Mouse (Mus musculus): ENCODE data around the gene Rab11fip5. TPM values are rescaled to one million over a fixed set of nuclear protein-coding genes. Genes with fewer than 3 reads are reported as not detected.

Rab11fip5 gene
- polyA plus RNA-seq, 1 experiment, result 13.5 TPM

- Histone ChIP-seq H3K27ac (ENCODE audit: control insufficient read depth, insufficient read depth, low read length) (no peak overlapping the region), H3K4me1 (replicated peaks; ENCODE audit: control insufficient read depth, insufficient read depth, low read length) (no peaks in the 10 kb centered on the region), H3K27me3 (ENCODE audit: control insufficient read depth, insufficient read depth, low read length) (no peaks in the 10 kb centered on the region), H3K4me3 (ENCODE audit: control insufficient read depth, insufficient read depth, low read length) (no peak overlapping the region), H3K36me3 (ENCODE audit: control insufficient read depth, insufficient read depth, low read length) (no peaks in the 10 kb centered on the region)
- no peak for TF ChIP-seq POLR2A (IDR thresholded peaks at IDR 0.05; ENCODE audit: control insufficient read depth, extremely low read depth, insufficient read depth, low read length, poor library complexity)
- no peak for TF ChIP-seq CTCF (IDR thresholded peaks at IDR 0.05; ENCODE audit: borderline replicate concordance, control insufficient read depth, extremely low read depth, insufficient read depth, low read length, poor library complexity)
- 96% methylated on average over 2 of the region's 2 CpGs for WGBS
- no peak for DNase-seq
Observed at GRCm38 (mm10) chr6:85355753-85356152, 18.7 kb downstream of the Rab11fip5 start.

- 93% methylated on average over 6 of the region's 6 CpGs for WGBS
Observed at GRCm38 (mm10) chr6:85354709-85355108, 19.7 kb downstream of the Rab11fip5 start.

GRCm38 (mm10) chr6:85353706-85354105 is 20.7 kb downstream of the Rab11fip5 start:
- H3K27me3 ChIP-seq (ENCODE audit: control insufficient read depth, insufficient read depth, low read length), result no peaks in the 10 kb centered on the region
- H3K36me3 ChIP-seq (ENCODE audit: control insufficient read depth, insufficient read depth, low read length), result no peaks in the 10 kb centered on the region
- no peak for DNase-seq
- H3K4me3 ChIP-seq (ENCODE audit: control insufficient read depth, insufficient read depth, low read length), result no peak overlapping the region
- TF ChIP-seq POLR2A (IDR thresholded peaks at IDR 0.05; ENCODE audit: control insufficient read depth, extremely low read depth, insufficient read depth, low read length, poor library complexity) (no peak), CTCF (IDR thresholded peaks at IDR 0.05; ENCODE audit: borderline replicate concordance, control insufficient read depth, extremely low read depth, insufficient read depth, low read length, poor library complexity) (no peak)
- 84% methylated on average over 3 of the region's 3 CpGs for WGBS
- no peak overlapping the region for H3K27ac ChIP-seq (ENCODE audit: control insufficient read depth, insufficient read depth, low read length)
- H3K4me1 ChIP-seq (replicated peaks; ENCODE audit: control insufficient read depth, insufficient read depth, low read length), result no peaks in the 10 kb centered on the region

More at GRCm38 (mm10) chr6:85354709-85355108, 19.7 kb downstream of the Rab11fip5 start:
- H3K4me1 ChIP-seq (replicated peaks; ENCODE audit: control insufficient read depth, insufficient read depth, low read length), result no peaks in the 10 kb centered on the region
- no peak for DNase-seq
- TF ChIP-seq CTCF (IDR thresholded peaks at IDR 0.05; ENCODE audit: borderline replicate concordance, control insufficient read depth, extremely low read depth, insufficient read depth, low read length, poor library complexity) (no peak), POLR2A (IDR thresholded peaks at IDR 0.05; ENCODE audit: control insufficient read depth, extremely low read depth, insufficient read depth, low read length, poor library complexity) (no peak)
- H3K27me3 ChIP-seq (ENCODE audit: control insufficient read depth, insufficient read depth, low read length), result no peaks in the 10 kb centered on the region
- H3K4me3 ChIP-seq (ENCODE audit: control insufficient read depth, insufficient read depth, low read length), result no peak overlapping the region
- no peak overlapping the region for H3K27ac ChIP-seq (ENCODE audit: control insufficient read depth, insufficient read depth, low read length)
- H3K36me3 ChIP-seq (ENCODE audit: control insufficient read depth, insufficient read depth, low read length), result no peaks in the 10 kb centered on the region

GRCm38 (mm10) chr6:85350157-85350556 is 24.3 kb downstream of the Rab11fip5 start:
- no peaks in the 10 kb centered on the region; the same call in 1 of the 2 replicates for H3K27me3 ChIP-seq (ENCODE audit: control insufficient read depth, insufficient read depth, low read length)
- H3K27ac ChIP-seq (ENCODE audit: control insufficient read depth, insufficient read depth, low read length), result no peak overlapping the region
- H3K36me3 ChIP-seq (ENCODE audit: control insufficient read depth, insufficient read depth, low read length), result no peaks in the 10 kb centered on the region
- H3K4me1 ChIP-seq (replicated peaks; ENCODE audit: control insufficient read depth, insufficient read depth, low read length), result no peaks in the 10 kb centered on the region
- H3K4me3 ChIP-seq (ENCODE audit: control insufficient read depth, insufficient read depth, low read length), result no peak overlapping the region
- no peak for DNase-seq
- no peak for TF ChIP-seq CTCF (IDR thresholded peaks at IDR 0.05; ENCODE audit: borderline replicate concordance, control insufficient read depth, extremely low read depth, insufficient read depth, low read length, poor library complexity)
- no peak for TF ChIP-seq POLR2A (IDR thresholded peaks at IDR 0.05; ENCODE audit: control insufficient read depth, extremely low read depth, insufficient read depth, low read length, poor library complexity)
- 82% methylated on average over 1 of the region's 1 CpGs for WGBS

- DNase-seq, result no peak
- Histone ChIP-seq H3K4me1 (replicated peaks; ENCODE audit: control insufficient read depth, insufficient read depth, low read length) (no peaks in the 10 kb centered on the region), H3K27ac (ENCODE audit: control insufficient read depth, insufficient read depth, low read length) (no peak overlapping the region), H3K36me3 (ENCODE audit: control insufficient read depth, insufficient read depth, low read length) (no peaks in the 10 kb centered on the region), H3K4me3 (ENCODE audit: control insufficient read depth, insufficient read depth, low read length) (no peak overlapping the region), H3K27me3 (ENCODE audit: control insufficient read depth, insufficient read depth, low read length) (no peaks in the 10 kb centered on the region; the same call in 1 of the 2 replicates)
- no peak for TF ChIP-seq POLR2A (IDR thresholded peaks at IDR 0.05; ENCODE audit: control insufficient read depth, extremely low read depth, insufficient read depth, low read length, poor library complexity)
- no peak for TF ChIP-seq CTCF (IDR thresholded peaks at IDR 0.05; ENCODE audit: borderline replicate concordance, control insufficient read depth, extremely low read depth, insufficient read depth, low read length, poor library complexity)
- 90% methylated on average over 7 of the region's 7 CpGs for WGBS
Observed at GRCm38 (mm10) chr6:85349246-85349645, 25.2 kb downstream of the Rab11fip5 start.

GRCm38 (mm10) chr6:85348133-85348532 is 26.3 kb downstream of the Rab11fip5 start:
- Histone ChIP-seq H3K4me1 (replicated peaks; ENCODE audit: control insufficient read depth, insufficient read depth, low read length) (no peaks in the 10 kb centered on the region), H3K27me3 (ENCODE audit: control insufficient read depth, insufficient read depth, low read length) (no peaks in the 10 kb centered on the region; the same call in 1 of the 2 replicates), H3K27ac (ENCODE audit: control insufficient read depth, insufficient read depth, low read length) (no peak overlapping the region), H3K36me3 (ENCODE audit: control insufficient read depth, insufficient read depth, low read length) (no peaks in the 10 kb centered on the region), H3K4me3 (ENCODE audit: control insufficient read depth, insufficient read depth, low read length) (no peak overlapping the region)
- TF ChIP-seq CTCF (IDR thresholded peaks at IDR 0.05; ENCODE audit: borderline replicate concordance, control insufficient read depth, extremely low read depth, insufficient read depth, low read length, poor library complexity), result no peak
- TF ChIP-seq POLR2A (IDR thresholded peaks at IDR 0.05; ENCODE audit: control insufficient read depth, extremely low read depth, insufficient read depth, low read length, poor library complexity), result no peak
- WGBS, result 95% methylated on average over 11 of the region's 11 CpGs
- no peak for DNase-seq

All from thymus, adult 2 months (tissue).